In genomic region chr9:107910025-107910769, GRCm38 (mm10) we compare ENCODE assay signal across 24 mouse cellular contexts. TPM values are rescaled to one million over a fixed set of nuclear protein-coding genes. Genes with fewer than 3 reads are reported as not detected.
A peak's percentile ranks its signal among the peaks of the same experiment; 100 is the strongest.
DNase-seq lines count a peak whose midpoint lies in the region; ATAC-seq and TF ChIP-seq lines count a peak whose summit lies in the region.
"Had no signal": no experiment of that assay in that cellular context is flagged by ENCODE, and none has a peak within 500 bp of the region (broad histone marks: within the 10 kb centered on the region; RNA-seq: fewer than 3 reads in every experiment).

No protein-coding gene starts in this region.

- H3K4me2 ChIP-seq in heart, embryonic 12.5 days = peak overlapping the region; percentile 20
- H3K4me2 ChIP-seq in lung, embryonic 16.5 days (ENCODE audit: low read depth, low read length) = peak overlapping the region; percentile 69; the same call in 1 of the 2 replicates
- H3K4me2 ChIP-seq in intestine, postnatal 0 days (replicated peaks; ENCODE audit: low read depth) = peak overlapping the region; percentile 77
- H3K4me2 ChIP-seq: forebrain, embryonic 12.5 days; hindbrain, embryonic 15.5 days had no signal

- intact Hi-C loops in heart, postnatal 36 days (cut with DNase I) = no loop called here
- intact Hi-C loops in gastrocnemius, postnatal 14 days (cut with DNase I; ENCODE audit: low total_unique reads) = no loop called here

- H3K27me3 ChIP-seq in heart, embryonic 12.5 days (replicated peaks) = peaks cover 18% of the 10 kb centered on the region
- H3K27me3 ChIP-seq in lung, embryonic 16.5 days (ENCODE audit: control insufficient read depth, insufficient read depth, low read depth, low read length) = no peaks in the 10 kb centered on the region
- no peaks in the 10 kb centered on the region for H3K27me3 ChIP-seq in intestine, postnatal 0 days (replicated peaks; ENCODE audit: control insufficient read depth, insufficient read depth, low read length)
- H3K27me3 ChIP-seq: embryonic facial prominence, embryonic 12.5 days; hindbrain, embryonic 15.5 days had no signal

- H3K4me3 ChIP-seq in heart, embryonic 12.5 days = no peak overlapping the region
- H3K4me3 ChIP-seq in lung, embryonic 16.5 days (ENCODE audit: low read length) = no peak overlapping the region
- peak overlapping the region; percentile 56 for H3K4me3 ChIP-seq in intestine, postnatal 0 days (ENCODE audit: low read depth, low read length)
- H3K4me3 ChIP-seq: embryonic facial prominence, embryonic 12.5 days; forebrain, embryonic 12.5 days; hindbrain, embryonic 15.5 days; limb, embryonic 12.5 days had no signal

- no peak for TF ChIP-seq CTCF in intestine, postnatal 0 days (IDR thresholded peaks at IDR 0.05; ENCODE audit: low read depth)

- H3K36me3 ChIP-seq in heart, embryonic 12.5 days = no peaks in the 10 kb centered on the region
- no peaks in the 10 kb centered on the region for H3K36me3 ChIP-seq in lung, embryonic 16.5 days (ENCODE audit: control insufficient read depth, insufficient read depth, low read length)
- H3K36me3 ChIP-seq in intestine, postnatal 0 days (ENCODE audit: control insufficient read depth, insufficient read depth) = peaks cover 36% of the 10 kb centered on the region
- H3K36me3 ChIP-seq: embryonic facial prominence, embryonic 12.5 days; forebrain, embryonic 12.5 days; hindbrain, embryonic 15.5 days; limb, embryonic 12.5 days had no signal

- H3K4me1 ChIP-seq in heart, embryonic 12.5 days (replicated peaks) = peaks cover 54% of the 10 kb centered on the region
- peaks cover 21% of the 10 kb centered on the region for H3K4me1 ChIP-seq in lung, embryonic 16.5 days (replicated peaks; ENCODE audit: control insufficient read depth, insufficient read depth, low read length)
- peaks cover 5% of the 10 kb centered on the region; the same call in 1 of the 2 replicates for H3K4me1 ChIP-seq in intestine, postnatal 0 days (replicated peaks; ENCODE audit: control insufficient read depth, insufficient read depth, low read length)

- 66% methylated on average over 15 of the region's 15 CpGs for WGBS in heart, embryonic 12.5 days
- WGBS in lung, embryonic 16.5 days = 77% methylated on average over 15 of the region's 15 CpGs
- WGBS in intestine, postnatal 0 days = 41% methylated on average over 15 of the region's 15 CpGs

- peak overlapping the region; percentile 23; the same call in 1 of the 2 replicates for H3K27ac ChIP-seq in heart, embryonic 12.5 days (ENCODE audit: poor library complexity, severe bottlenecking)
- H3K27ac ChIP-seq in lung, embryonic 16.5 days (ENCODE audit: low read length) = no peak overlapping the region
- peak overlapping the region; percentile 96 for H3K27ac ChIP-seq in intestine, postnatal 0 days (ENCODE audit: low read depth, low read length)
- H3K27ac ChIP-seq: embryonic facial prominence, embryonic 12.5 days; forebrain, embryonic 12.5 days; hindbrain, embryonic 15.5 days; limb, embryonic 12.5 days; liver, embryonic 14.5 days had no signal

- no peak for ATAC-seq in heart, embryonic 12.5 days (ENCODE audit: insufficient number of reproducible peaks, low FRiP score)
- ATAC-seq in lung, embryonic 16.5 days (ENCODE audit: low read depth) = no peak
- ATAC-seq in intestine, postnatal 0 days = peak; percentile 61

- no peak overlapping the region for H3K9ac ChIP-seq in heart, embryonic 12.5 days
- H3K9ac ChIP-seq in lung, embryonic 16.5 days (ENCODE audit: low read length) = no peak overlapping the region
- H3K9ac ChIP-seq in intestine, postnatal 0 days (ENCODE audit: low read depth, low read length) = peak overlapping the region; percentile 68; the same call in 1 of the 2 replicates
- H3K9ac ChIP-seq: embryonic facial prominence, embryonic 12.5 days; forebrain, embryonic 12.5 days; hindbrain, embryonic 15.5 days; limb, embryonic 12.5 days; liver, embryonic 14.5 days had no signal

- no peak for DNase-seq in heart, postnatal 36 days
- no peak for DNase-seq in lung, postnatal 4 days
- DNase-seq in urinary bladder, adult 2 months (ENCODE audit: low spot score) = peak; percentile 44
- DNase-seq in gastrocnemius, postnatal 14 days = no peak
- no peak for DNase-seq in testis, postnatal 14 days (ENCODE audit: low spot score)
- DNase-seq: adrenal gland, postnatal 14 days; cerebellum, adult 18-20 months; gastrocnemius, postnatal 25 days; kidney, adult 2 months; kidney, postnatal 14 days; thymus, postnatal 4 days had no signal

- no peaks in the 10 kb centered on the region for H3K9me3 ChIP-seq in heart, embryonic 12.5 days (replicated peaks)
- no peaks in the 10 kb centered on the region for H3K9me3 ChIP-seq in lung, embryonic 16.5 days (ENCODE audit: control insufficient read depth, low read length)
- no peaks in the 10 kb centered on the region for H3K9me3 ChIP-seq in intestine, postnatal 0 days (ENCODE audit: control insufficient read depth)
- H3K9me3 ChIP-seq: embryonic facial prominence, embryonic 12.5 days; forebrain, embryonic 12.5 days; hindbrain, embryonic 15.5 days; limb, embryonic 12.5 days had no signal

RNA-seq across cellular contexts. Expression of gene Mst1r, which starts 3.5 kb away (rescaled TPM):
- polyA plus RNA-seq in heart, embryonic 12.5 days (2016; fragmentation: Nextera tagmentation; extraction: Ambion mirVana) = 4.5 and 5.2 TPM in 2 replicates
- 1 to 10 TPM; 1.8 to 2.2 TPM for total RNA-seq in heart, postnatal 36 days (2021)
- polyA plus RNA-seq in lung, embryonic 16.5 days (2015; fragmentation: Nextera tagmentation; extraction: Ambion mirVana) = 3.5 and 6.0 TPM in 2 replicates
- 7.1 and 8.8 TPM in 2 replicates for polyA plus RNA-seq in intestine, postnatal 0 days (2015; fragmentation: Nextera tagmentation; extraction: Ambion mirVana)
- polyA plus RNA-seq in urinary bladder, adult 2 months (2012; rRNA removed) = 39.2 and 55.3 TPM in 2 replicates
- 1 to 10 TPM; 1.2 to 1.8 TPM for total RNA-seq in gastrocnemius, postnatal 14 days (2021)
- total RNA-seq: megakaryocyte-erythroid progenitor cell, adult 5-6 weeks had no signal

RNA-seq across cellular contexts. Expression of gene Actl11, which starts 18.1 kb away (rescaled TPM):
- polyA plus RNA-seq in heart, embryonic 12.5 days (2016; fragmentation: Nextera tagmentation; extraction: Ambion mirVana) = not detected in 2 replicates
- not detected for total RNA-seq in heart, postnatal 36 days (2021)
- polyA plus RNA-seq in lung, embryonic 16.5 days (2015; fragmentation: Nextera tagmentation; extraction: Ambion mirVana) = not detected in 2 replicates
- not detected in 2 replicates for polyA plus RNA-seq in intestine, postnatal 0 days (2015; fragmentation: Nextera tagmentation; extraction: Ambion mirVana)
- not detected in 2 replicates for polyA plus RNA-seq in urinary bladder, adult 2 months (2012; rRNA removed)
- total RNA-seq in gastrocnemius, postnatal 14 days (2021) = not detected
- total RNA-seq: adrenal gland, postnatal 14 days; gastrocnemius, postnatal 25 days; left cerebral cortex, adult 8-10 months; megakaryocyte-erythroid progenitor cell, adult 5-6 weeks had no signal
- polyA plus RNA-seq: embryonic facial prominence, embryonic 12.5 days; forebrain, embryonic 12.5 days; heart, embryonic 16.5 days; hindbrain, embryonic 15.5 days; limb, embryonic 12.5 days; liver, embryonic 14.5 days; neural tube, embryonic 11.5 days; spleen, adult 2 months had no signal

RNA-seq across cellular contexts. Expression of gene Mon1a, which starts 22.2 kb away (rescaled TPM):
- polyA plus RNA-seq in heart, embryonic 12.5 days (2016; fragmentation: Nextera tagmentation; extraction: Ambion mirVana) = 9.3 and 9.9 TPM in 2 replicates
- total RNA-seq in heart, postnatal 36 days (2021) = 10 to 100 TPM; 11.9 to 12.2 TPM
- polyA plus RNA-seq in lung, embryonic 16.5 days (2015; fragmentation: Nextera tagmentation; extraction: Ambion mirVana) = 12.5 and 13.8 TPM in 2 replicates
- polyA plus RNA-seq in intestine, postnatal 0 days (2015; fragmentation: Nextera tagmentation; extraction: Ambion mirVana) = 31.6 and 34.7 TPM in 2 replicates
- polyA plus RNA-seq in urinary bladder, adult 2 months (2012; rRNA removed) = 33.2 and 35.4 TPM in 2 replicates
- 1 to 10 TPM; 5.9 to 6.7 TPM for total RNA-seq in gastrocnemius, postnatal 14 days (2021)

RNA-seq across cellular contexts. Expression of gene Camkv, which starts 25.3 kb away (rescaled TPM):
- polyA plus RNA-seq in heart, embryonic 12.5 days (2016; fragmentation: Nextera tagmentation; extraction: Ambion mirVana) = 0.39 and 0.56 TPM in 2 replicates
- not detected for total RNA-seq in heart, postnatal 36 days (2021)
- polyA plus RNA-seq in lung, embryonic 16.5 days (2015; fragmentation: Nextera tagmentation; extraction: Ambion mirVana) = 2.0 and 2.5 TPM in 2 replicates
- 0.37 and 0.42 TPM in 2 replicates for polyA plus RNA-seq in intestine, postnatal 0 days (2015; fragmentation: Nextera tagmentation; extraction: Ambion mirVana)
- polyA plus RNA-seq in urinary bladder, adult 2 months (2012; rRNA removed) = 0.12 and 0.15 TPM in 2 replicates
- under 1 TPM; 0.16 to 0.24 TPM for total RNA-seq in gastrocnemius, postnatal 14 days (2021)
- polyA plus RNA-seq: kidney, adult 2 months had no signal

RNA-seq across cellular contexts. Expression of gene Rbm6, which starts 37.2 kb away (rescaled TPM):
- polyA plus RNA-seq in heart, embryonic 12.5 days (2016; fragmentation: Nextera tagmentation; extraction: Ambion mirVana) = 56.4 and 61.8 TPM in 2 replicates
- 10 to 100 TPM; 29.0 to 30.7 TPM for total RNA-seq in heart, postnatal 36 days (2021)
- polyA plus RNA-seq in lung, embryonic 16.5 days (2015; fragmentation: Nextera tagmentation; extraction: Ambion mirVana) = 70.0 and 70.2 TPM in 2 replicates
- polyA plus RNA-seq in intestine, postnatal 0 days (2015; fragmentation: Nextera tagmentation; extraction: Ambion mirVana) = 21.1 and 26.2 TPM in 2 replicates
- polyA plus RNA-seq in urinary bladder, adult 2 months (2012; rRNA removed) = 52.9 and 53.1 TPM in 2 replicates
- total RNA-seq in gastrocnemius, postnatal 14 days (2021) = 10 to 100 TPM; 18.0 to 19.7 TPM

Comparison
In these comparisons a context has a peak if more than half of its experiments do, and no peak if none do; other contexts are left out.
1. H3K4me2 ChIP-seq: peak in every context shown above with its lines; median percentile 77 in intestine, postnatal 0 days; 69 in lung, embryonic 16.5 days; 20 in heart, embryonic 12.5 days.